Mouse (Mus musculus) small intestine, adult 2 months (tissue): ENCODE results near the gene Pitpnc1. TPM values are rescaled to one million over a fixed set of nuclear protein-coding genes. Genes with fewer than 3 reads are reported as not detected.
"Not testable (repeated sequence)": the region's sequence is repeated elsewhere in the genome, so short reads cannot be mapped to it uniquely, and the experiment has no call there.

ENCODE experiments used
- H3K27ac ChIP-seq: fragments of 200-500 bp; 2 replicates; pipeline ENCODE4 v1.5.1; 2012; ENCODE audit warnings: low read depth, low read length, control low read depth, inconsistent platforms; ENCODE audit not compliant: insufficient read depth
- H3K27me3 ChIP-seq: fragments of 200-500 bp; 2 replicates; pipeline ENCODE4 v1.6.1; 2012; ENCODE audit warnings: mild to moderate bottlenecking, moderate library complexity, low read length, inconsistent platforms; ENCODE audit not compliant: control insufficient read depth, insufficient read depth
- H3K36me3 ChIP-seq: fragments of 200-500 bp; 2 replicates; pipeline ENCODE4 v1.6.1; 2012; ENCODE audit warnings: mild to moderate bottlenecking, low read length, control low read depth, inconsistent platforms; ENCODE audit not compliant: control insufficient read depth, insufficient read depth
- H3K4me1 ChIP-seq: fragments of 200-500 bp; 2 replicates; pipeline ENCODE4 v1.6.1; 2012; ENCODE audit warnings: low read length, inconsistent platforms, mixed read lengths; ENCODE audit not compliant: control insufficient read depth, insufficient read depth, insufficient read length
- H3K4me3 ChIP-seq: fragments of 200-500 bp; 2 replicates; pipeline ENCODE4 v1.5.1; 2012; ENCODE audit warnings: low read depth, mild to moderate bottlenecking, control low read depth, inconsistent platforms, low read length, moderate library complexity
- CTCF ChIP-seq: fragments of 200-500 bp; IDR thresholded peaks from 2 replicates; pipeline ENCODE4 v1.5.1; 2012; ENCODE audit warnings: low read depth, mild to moderate bottlenecking, control low read depth, inconsistent platforms, low read length, moderate library complexity, mixed read lengths; ENCODE audit not compliant: insufficient replicate concordance, insufficient read length; ENCODE audit errors: extremely low read depth
- POLR2A ChIP-seq: fragments of 200-500 bp; IDR thresholded peaks from 2 replicates; pipeline ENCODE4 v1.6.1; 2012; ENCODE audit warnings: low read depth, mild to moderate bottlenecking, control low read depth, inconsistent platforms, low read length, moderate library complexity
- WGBS: fragments of 180-500 bp; shearing (Covaris S2); methylation state at CpG from one replicate; pipeline ENCODE4 v1.1.7; 2018; 5-methylcytosine and 5-hydroxymethylcytosine counted together
- polyA plus RNA-seq: library from polyadenylated mRNA; depleted of rRNA; stranded (reverse); fragments of >200 nt; gene quantifications from 2 replicates; pipeline ENCODE4 v1.2.3, GENCODE M21; 2012; rRNA removed

Gene Pitpnc1
- 0.84 and 1.5 TPM in 2 replicates for polyA plus RNA-seq

GRCm38 (mm10) chr11:107470521-107471041 is at the start of gene Pitpnc1:
TSS of gene Pitpnc1 (minus strand) at chr11:107470699.
- H3K4me1 ChIP-seq: peaks cover 3% of the 10 kb centered on the region; the same call in 1 of the 2 replicates
- H3K27ac ChIP-seq: peak within 1 kb of the TSS; percentile 63
- peak within 1 kb of the TSS; percentile 81 for H3K4me3 ChIP-seq
- H3K36me3 ChIP-seq: no peaks in the 10 kb centered on the region
- TF ChIP-seq CTCF (no peak), POLR2A (peak; percentile 87)
- WGBS: under 1% methylated on average over 37 of the region's 37 CpGs
- no peaks in the 10 kb centered on the region for H3K27me3 ChIP-seq

DNA sequence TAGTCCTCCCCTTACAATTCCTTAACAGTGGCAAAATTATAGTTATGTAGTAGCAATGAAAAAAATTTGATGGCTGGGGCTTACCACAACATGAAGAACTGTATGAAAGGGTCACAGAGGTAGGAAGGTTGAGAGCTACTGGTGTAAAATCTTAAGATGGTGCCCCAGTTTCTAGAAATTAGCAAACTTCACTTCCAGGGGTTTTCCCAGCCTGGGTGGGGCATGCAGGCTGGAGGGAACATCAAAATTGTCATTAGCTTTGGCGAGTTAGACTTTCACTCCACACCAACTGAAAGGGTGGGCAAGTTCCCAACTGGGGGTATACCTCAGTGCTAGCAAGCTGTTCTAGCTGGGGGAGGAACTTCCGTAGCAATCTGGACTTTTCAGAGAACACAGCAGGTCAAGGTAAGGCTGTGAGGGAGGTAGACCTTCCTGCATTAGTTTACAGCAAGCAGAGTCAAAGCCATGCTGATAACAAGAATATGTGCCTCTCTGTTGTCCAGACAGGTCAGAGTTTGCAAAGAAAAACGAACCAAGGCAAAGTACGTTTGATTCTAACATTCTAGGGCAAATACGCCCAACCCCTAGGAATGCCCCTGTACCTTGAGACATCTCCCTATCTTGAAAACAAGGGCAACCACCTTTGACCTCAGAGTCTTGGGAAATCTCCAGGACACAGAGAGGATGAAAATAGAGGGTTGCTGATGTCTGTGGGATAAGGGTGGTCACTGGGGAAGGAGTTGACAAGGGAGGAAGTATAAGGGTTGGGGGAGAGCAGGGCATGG is 48.3 kb upstream of the Pitpnc1 start:
- H3K4me1 ChIP-seq: peaks cover 11% of the 10 kb centered on the region; the same call in 1 of the 2 replicates
- H3K36me3 ChIP-seq: no peaks in the 10 kb centered on the region
- H3K27ac ChIP-seq: no peak overlapping the region
- H3K27me3 ChIP-seq: no peaks in the 10 kb centered on the region
- no peak for TF ChIP-seq POLR2A
- TF ChIP-seq CTCF: no peak
- WGBS: 38% methylated on average over 5 of the region's 5 CpGs
- no peak overlapping the region for H3K4me3 ChIP-seq

DNA sequence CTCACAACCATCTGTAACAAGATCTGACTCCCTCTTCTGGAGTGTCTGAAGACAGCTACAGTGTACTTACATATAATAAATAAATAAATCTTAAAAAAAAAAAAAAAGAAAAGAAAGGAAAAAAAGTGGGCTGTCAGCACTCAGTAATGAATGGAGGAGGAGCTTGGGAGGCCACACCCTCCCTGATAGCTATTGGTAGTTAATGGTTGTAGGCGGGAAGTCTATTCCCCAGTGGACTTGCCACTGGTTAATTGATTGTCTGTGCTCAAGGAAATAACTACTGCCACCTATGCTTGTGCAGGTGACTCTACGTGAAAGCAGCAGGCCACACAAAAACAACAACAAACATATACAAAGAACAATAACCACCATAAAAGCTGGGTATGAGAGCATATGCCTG is 45.9 kb upstream of the Pitpnc1 start:
- Histone ChIP-seq H3K27me3 (no peaks in the 10 kb centered on the region), H3K36me3 (no peaks in the 10 kb centered on the region), H3K4me3 (no peak overlapping the region), H3K27ac (no peak overlapping the region), H3K4me1 (peaks cover 13% of the 10 kb centered on the region)
- no peak for TF ChIP-seq POLR2A
- TF ChIP-seq CTCF: no peak
- 95% methylated on average over 2 of the region's 2 CpGs for WGBS

DNA sequence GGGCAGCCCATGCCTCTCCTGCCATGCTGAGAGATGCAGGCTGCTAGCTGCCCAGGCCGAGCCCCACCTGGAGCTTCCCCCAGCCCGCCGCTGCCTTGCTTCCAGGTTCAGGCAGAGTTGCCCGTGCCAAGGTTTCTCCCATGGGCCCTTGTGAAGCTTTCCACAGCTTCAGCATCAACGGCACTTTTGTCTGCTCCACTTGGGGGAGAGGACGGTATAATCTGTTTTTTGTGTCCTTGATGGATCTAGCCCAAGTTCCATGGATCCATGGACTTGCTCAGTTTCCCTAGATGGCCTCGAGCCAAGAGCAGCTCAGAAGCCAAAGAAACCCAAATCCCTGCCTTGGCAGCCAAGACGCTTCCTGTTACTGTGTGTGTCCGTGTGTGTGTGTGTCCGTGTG is 42.5 kb upstream of the Pitpnc1 start:
- H3K4me3 ChIP-seq: no peak overlapping the region
- H3K4me1 ChIP-seq: peaks cover 4% of the 10 kb centered on the region
- 69% methylated on average over 10 of the region's 10 CpGs for WGBS
- no peak overlapping the region for H3K27ac ChIP-seq
- no peak for TF ChIP-seq CTCF
- no peak for TF ChIP-seq POLR2A
- H3K27me3 ChIP-seq: no peaks in the 10 kb centered on the region
- H3K36me3 ChIP-seq: no peaks in the 10 kb centered on the region

GRCm38 (mm10) chr11:107511954-107512353 is 41.5 kb upstream of the Pitpnc1 start:
- H3K36me3 ChIP-seq, H3K27me3 ChIP-seq, H3K4me1 ChIP-seq, H3K27ac ChIP-seq, H3K4me3 ChIP-seq: not testable (repeated sequence)
- WGBS: 35% methylated on average over 5 of the region's 5 CpGs
- TF ChIP-seq CTCF: peak; percentile 94; the same call in 1 of the 2 replicates

DNA sequence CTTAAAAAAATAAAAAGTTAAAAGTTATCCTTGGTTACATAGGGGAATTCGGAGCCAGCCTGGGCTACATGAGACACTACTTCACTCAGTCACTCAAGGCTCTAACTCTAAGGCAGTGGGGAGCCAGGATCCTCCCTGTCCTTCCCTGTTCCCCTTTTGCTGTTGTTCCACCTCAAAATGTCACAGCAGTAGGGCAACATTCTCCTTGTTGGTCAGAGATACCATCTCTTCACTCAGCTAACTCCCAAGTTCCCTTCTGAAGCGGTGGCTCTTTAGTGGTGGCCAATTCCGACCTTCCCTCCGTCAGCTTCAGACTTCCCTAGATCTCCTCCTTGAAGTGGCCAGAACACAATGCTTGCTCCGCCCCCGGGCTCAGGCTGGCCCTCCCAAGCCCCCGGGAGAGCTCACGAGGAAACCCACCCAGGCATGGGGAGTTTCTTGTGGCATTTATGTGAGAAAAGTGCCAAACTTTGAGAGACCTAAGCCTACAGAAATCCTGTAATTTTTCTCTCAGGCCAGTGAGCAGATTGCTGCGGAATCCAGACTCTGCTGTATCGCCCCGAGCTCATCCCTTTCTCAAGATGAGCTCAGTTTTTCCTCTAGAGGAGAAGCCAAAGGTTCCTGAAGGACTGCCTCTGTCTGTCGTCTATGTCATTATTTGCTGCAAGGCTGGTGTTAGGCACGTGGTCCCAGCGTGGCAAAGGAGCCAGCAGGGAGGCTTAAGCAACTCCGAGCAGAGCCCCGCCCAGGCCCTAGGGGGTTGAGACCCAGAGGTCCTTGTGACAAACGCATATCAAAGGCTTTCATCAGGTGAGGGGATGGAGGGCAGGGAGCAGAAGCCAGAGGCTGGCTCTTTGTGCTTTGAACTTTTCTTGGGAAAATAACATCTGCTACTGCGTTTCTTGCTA is 40.1 kb upstream of the Pitpnc1 start:
- WGBS: 9% methylated on average over 18 of the region's 18 CpGs
- TF ChIP-seq CTCF: no peak
- TF ChIP-seq POLR2A: no peak
- Histone ChIP-seq H3K27ac (no peak overlapping the region), H3K4me3 (no peak overlapping the region), H3K36me3 (no peaks in the 10 kb centered on the region), H3K4me1 (peaks cover 4% of the 10 kb centered on the region), H3K27me3 (no peaks in the 10 kb centered on the region)
